Mouse (Mus musculus): ENCODE measurements around the gene Gmpr2. TPM values are rescaled to one million over a fixed set of nuclear protein-coding genes. Genes with fewer than 3 reads are reported as not detected.

Gmpr2 gene
- total RNA-seq (2023) = 10 to 100 TPM; 26.1 to 29.0 TPM

GRCm38 (mm10) chr14:55671833-55672740 is at the start of gene Gmpr2, which contains the start of gene Nedd8:
Gene Gmpr2, plus strand, starts transcription at chr14:55671941.
Gene Nedd8, minus strand, starts transcription at chr14:55672124.

GRCm38 (mm10) chr14:55635523-55636007 is 36.2 kb upstream of the Gmpr2 start, which contains the start of gene Ipo4:
Gene Ipo4, minus strand, starts transcription at chr14:55635957.

GRCm38 (mm10) chr14:55637795-55638194 is 33.9 kb upstream of the Gmpr2 start, which contains the start of gene Gm49378:
Gene Gm49378, minus strand, starts transcription at chr14:55637895.

GRCm38 (mm10) chr14:55643060-55643907 is 28.5 kb upstream of the Gmpr2 start, which contains the start of gene Tm9sf1:
Gene Tm9sf1, minus strand, starts transcription at chr14:55643806.

GRCm38 (mm10) chr14:55649884-55650283 is 21.9 kb upstream of the Gmpr2 start, which contains the start of gene Tssk4:
Gene Tssk4, plus strand, starts transcription at chr14:55650184.

GRCm38 (mm10) chr14:55659960-55660573 is 11.7 kb upstream of the Gmpr2 start, which contains the start of gene Mdp1:
Gene Mdp1, minus strand, starts transcription at chr14:55660508.

GRCm38 (mm10) chr14:55681160-55682117 is 9.7 kb downstream of the Gmpr2 start, which contains the start of gene Tinf2:
Gene Tinf2, minus strand, starts transcription at chr14:55681820.

GRCm38 (mm10) chr14:55713729-55714122 is 42.0 kb downstream of the Gmpr2 start, which contains the start of gene Tgm1:
Gene Tgm1, minus strand, starts transcription at chr14:55713926.

GRCm38 (mm10) chr14:55721700-55722437 is 50.1 kb downstream of the Gmpr2 start, which contains the start of gene Rabggta:
Gene Rabggta, minus strand, starts transcription at chr14:55722263.

Other genes starting within 250 kb of the Gmpr2 start
- gene Dhrs4, start 193.2 kb upstream of the Gmpr2 start, total RNA-seq (2023) = 10 to 100 TPM; 31.1 to 38.8 TPM
- gene Carmil3, start 181.3 kb upstream of the Gmpr2 start, total RNA-seq (2023) = under 1 TPM; 0.26 to 0.58 TPM
- gene Cpne6, start 161.5 kb upstream of the Gmpr2 start, total RNA-seq (2023) = not detected
- gene Nrl, start 147.0 kb upstream of the Gmpr2 start, total RNA-seq (2023) = not detected
- gene Pck2, start 131.7 kb upstream of the Gmpr2 start, total RNA-seq (2023) = 10 to 100 TPM; 25.6 to 25.8 TPM
- 10 to 100 TPM; 69.5 to 86.4 TPM for gene Dcaf11, start 111.9 kb upstream of the Gmpr2 start, total RNA-seq (2023)
- gene A730061H03Rik, start 111.5 kb upstream of the Gmpr2 start, total RNA-seq (2023) = 1 to 10 TPM; 5.8 to 7.1 TPM
- not detected for gene Fitm1, start 96.3 kb upstream of the Gmpr2 start, total RNA-seq (2023)
- gene Psme1, start 93.8 kb upstream of the Gmpr2 start, total RNA-seq (2023) = 100 to 1,000 TPM; 242 to 257 TPM
- gene Emc9, start 86.6 kb upstream of the Gmpr2 start, total RNA-seq (2023) = 10 to 100 TPM in 1 of 2 experiments, 1 to 10 TPM in 1; 7.3 to 11.2 TPM
- gene Psme2, start 80.8 kb upstream of the Gmpr2 start, total RNA-seq (2023) = 100 to 1,000 TPM; 340 to 355 TPM
- gene Rnf31, start 80.2 kb upstream of the Gmpr2 start, total RNA-seq (2023) = 10 to 100 TPM; 72.7 to 87.7 TPM
- 100 to 1,000 TPM; 103 to 113 TPM for gene Irf9, start 68.4 kb upstream of the Gmpr2 start, total RNA-seq (2023)
- not detected for gene Rec8, start 53.9 kb upstream of the Gmpr2 start, total RNA-seq (2023)
- gene Ipo4, start 36.0 kb upstream of the Gmpr2 start, total RNA-seq (2023) = 10 to 100 TPM; 27.8 to 33.7 TPM
- 1 to 10 TPM; 2.0 to 3.1 TPM for gene Gm49378, start 34.0 kb upstream of the Gmpr2 start, total RNA-seq (2023)
- 10 to 100 TPM; 43.7 to 44.6 TPM for gene Tm9sf1, start 28.1 kb upstream of the Gmpr2 start, total RNA-seq (2023)
- gene Tssk4, start 21.8 kb upstream of the Gmpr2 start, total RNA-seq (2023) = 1 to 10 TPM; 2.0 to 2.1 TPM
- gene Mdp1, start 11.4 kb upstream of the Gmpr2 start, total RNA-seq (2023) = 10 to 100 TPM; 32.1 to 40.0 TPM
- gene Nedd8, start 183 bp downstream of the Gmpr2 start, total RNA-seq (2023) = 100 to 1,000 TPM; 227 to 260 TPM
- gene Tinf2, start 9.9 kb downstream of the Gmpr2 start, total RNA-seq (2023) = 10 to 100 TPM; 64.2 to 64.6 TPM
- gene Tgm1, start 42.0 kb downstream of the Gmpr2 start, total RNA-seq (2023) = 10 to 100 TPM; 12.0 to 21.3 TPM
- 10 to 100 TPM; 45.5 to 46.2 TPM for gene Rabggta, start 50.3 kb downstream of the Gmpr2 start, total RNA-seq (2023)
- gene Dhrs1, start 73.7 kb downstream of the Gmpr2 start, total RNA-seq (2023) = 10 to 100 TPM; 61.5 to 82.7 TPM
- gene Nop9, start 73.8 kb downstream of the Gmpr2 start, total RNA-seq (2023) = 10 to 100 TPM; 19.2 to 28.9 TPM
- gene Cideb, start 86.5 kb downstream of the Gmpr2 start, total RNA-seq (2023) = under 1 TPM in 1 of 2 experiments, not detected in 1; 0.42 TPM
- gene Ltb4r2, start 89.5 kb downstream of the Gmpr2 start, total RNA-seq (2023) = under 1 TPM; 0.46 to 0.63 TPM
- gene Ltb4r1, start 94.0 kb downstream of the Gmpr2 start, total RNA-seq (2023) = 10 to 100 TPM; 57.1 to 61.8 TPM
- gene Adcy4, start 112.2 kb downstream of the Gmpr2 start, total RNA-seq (2023) = 1 to 10 TPM; 5.0 to 7.3 TPM
- 100 to 1,000 TPM; 113 to 122 TPM for gene Ripk3, start 116.9 kb downstream of the Gmpr2 start, total RNA-seq (2023)
- gene Nfatc4, start 151.2 kb downstream of the Gmpr2 start, total RNA-seq (2023) = not detected
- gene Nynrin, start 182.1 kb downstream of the Gmpr2 start, total RNA-seq (2023) = 1 to 10 TPM; 5.9 to 8.2 TPM
- gene Cbln3, start 212.5 kb downstream of the Gmpr2 start, total RNA-seq (2023) = under 1 TPM in 1 of 2 experiments, not detected in 1; 0.09 TPM
- gene Khnyn, start 213.0 kb downstream of the Gmpr2 start, total RNA-seq (2023) = 10 to 100 TPM; 51.6 to 59.0 TPM
- under 1 TPM; 0.88 to 0.97 TPM for gene Sdr39u1, start 228.4 kb downstream of the Gmpr2 start, total RNA-seq (2023)